Mouse (Mus musculus): ENCODE data around the gene Mgat5b. TPM values are rescaled to one million over a fixed set of nuclear protein-coding genes. Genes with fewer than 3 reads are reported as not detected.

The Mgat5b gene
- polyA plus RNA-seq, 1 experiment, result not detected

DNA sequence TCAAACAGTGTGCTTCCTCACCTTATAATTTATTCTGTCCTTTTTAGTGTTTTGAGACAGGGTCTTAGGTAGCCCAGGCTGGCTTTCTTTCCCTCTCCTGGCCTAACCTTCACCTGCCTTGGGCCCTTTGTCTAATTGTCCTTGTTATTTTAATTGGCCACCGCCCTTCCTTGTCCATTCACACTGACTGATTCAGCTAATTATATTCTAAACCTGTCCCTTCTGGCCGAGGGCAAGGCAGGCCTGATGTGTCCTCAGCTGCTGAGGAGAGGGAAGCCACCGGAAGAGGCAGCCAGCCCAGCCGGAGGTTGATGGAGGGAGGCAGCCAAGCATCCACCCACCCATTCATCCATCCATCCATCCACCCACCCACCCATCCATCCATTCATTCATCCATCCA lies 52.2 kb downstream of the Mgat5b start:
- H3K4me1 ChIP-seq (ENCODE audit: control insufficient read depth, insufficient read depth, low read length), result no peaks in the 10 kb centered on the region
- no peak overlapping the region for H3K4me3 ChIP-seq (ENCODE audit: insufficient read depth, low read length)
- no peak for TF ChIP-seq POLR2A (IDR thresholded peaks at IDR 0.05; ENCODE audit: borderline replicate concordance, low read depth, low read length)
- TF ChIP-seq CTCF (IDR thresholded peaks at IDR 0.05; ENCODE audit: low read depth, low read length), result no peak
- no peak overlapping the region for H3K27ac ChIP-seq (ENCODE audit: insufficient read depth, low read depth, low read length)

GRCm38 (mm10) chr11:116972828-116973227 lies 54.2 kb downstream of the Mgat5b start:
- H3K4me3 ChIP-seq (ENCODE audit: insufficient read depth, low read length), result no peak overlapping the region
- TF ChIP-seq CTCF (IDR thresholded peaks at IDR 0.05; ENCODE audit: low read depth, low read length) (no peak), POLR2A (IDR thresholded peaks at IDR 0.05; ENCODE audit: borderline replicate concordance, low read depth, low read length) (no peak)
- H3K27ac ChIP-seq (ENCODE audit: insufficient read depth, low read depth, low read length), result no peak overlapping the region
- H3K4me1 ChIP-seq (ENCODE audit: control insufficient read depth, insufficient read depth, low read length), result no peaks in the 10 kb centered on the region

DNA sequence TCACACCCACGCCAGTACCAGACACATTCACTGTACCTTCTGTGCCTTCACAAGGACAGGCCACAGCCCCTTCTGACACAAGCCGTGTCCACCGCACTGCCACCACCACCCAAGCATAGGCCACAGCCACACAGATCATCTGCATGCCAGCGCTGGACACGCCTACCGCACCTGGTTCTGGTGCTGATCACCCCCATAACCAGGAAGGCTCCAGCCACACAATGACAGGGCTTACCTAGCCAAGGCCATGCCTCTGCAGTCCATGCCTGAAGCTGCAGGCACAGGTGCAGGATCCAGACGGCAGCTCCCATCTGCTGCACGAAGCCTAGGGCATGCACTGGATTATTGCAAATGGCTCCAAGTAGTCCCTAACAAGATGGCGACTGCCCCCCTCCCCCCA lies 54.8 kb downstream of the Mgat5b start:
- Histone ChIP-seq H3K27ac (ENCODE audit: insufficient read depth, low read depth, low read length) (no peak overlapping the region), H3K4me1 (ENCODE audit: control insufficient read depth, insufficient read depth, low read length) (no peaks in the 10 kb centered on the region), H3K4me3 (ENCODE audit: insufficient read depth, low read length) (no peak overlapping the region)
- TF ChIP-seq CTCF (IDR thresholded peaks at IDR 0.05; ENCODE audit: low read depth, low read length) (no peak), POLR2A (IDR thresholded peaks at IDR 0.05; ENCODE audit: borderline replicate concordance, low read depth, low read length) (no peak)

- no peak for TF ChIP-seq CTCF (IDR thresholded peaks at IDR 0.05; ENCODE audit: low read depth, low read length)
- no peak for TF ChIP-seq POLR2A (IDR thresholded peaks at IDR 0.05; ENCODE audit: borderline replicate concordance, low read depth, low read length)
- no peak overlapping the region for H3K27ac ChIP-seq (ENCODE audit: insufficient read depth, low read depth, low read length)
- no peaks in the 10 kb centered on the region for H3K4me1 ChIP-seq (ENCODE audit: control insufficient read depth, insufficient read depth, low read length)
- H3K4me3 ChIP-seq (ENCODE audit: insufficient read depth, low read length), result no peak overlapping the region
These were observed 55.7 kb downstream of the Mgat5b start for GRCm38 (mm10) chr11:116974341-116974740.

DNA sequence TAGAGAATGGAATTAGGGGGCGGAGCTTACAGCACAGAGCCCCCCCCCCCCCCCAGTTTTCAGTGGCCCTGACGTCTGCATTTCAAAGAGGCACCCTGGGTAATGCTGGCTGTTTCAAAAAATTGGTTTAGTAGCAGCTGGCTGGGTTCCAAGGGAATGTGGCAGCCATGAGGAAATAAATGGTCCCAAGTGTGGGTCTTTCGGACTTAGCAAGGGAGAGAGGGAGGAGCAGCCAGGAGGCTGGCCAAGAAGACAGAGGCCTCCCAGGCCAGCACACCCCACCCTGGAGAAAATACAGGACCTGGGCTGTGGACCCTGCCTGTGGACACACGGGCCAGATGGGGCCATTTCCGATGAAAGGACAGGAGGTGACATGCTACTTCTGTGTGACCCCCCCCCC lies 61.6 kb downstream of the Mgat5b start:
- H3K4me1 ChIP-seq (ENCODE audit: control insufficient read depth, insufficient read depth, low read length), result no peaks in the 10 kb centered on the region; the same call in 1 of the 2 replicates
- TF ChIP-seq POLR2A (IDR thresholded peaks at IDR 0.05; ENCODE audit: borderline replicate concordance, low read depth, low read length), result no peak
- TF ChIP-seq CTCF (IDR thresholded peaks at IDR 0.05; ENCODE audit: low read depth, low read length), result no peak
- no peak overlapping the region for H3K4me3 ChIP-seq (ENCODE audit: insufficient read depth, low read length)
- no peak overlapping the region for H3K27ac ChIP-seq (ENCODE audit: insufficient read depth, low read depth, low read length)

DNA sequence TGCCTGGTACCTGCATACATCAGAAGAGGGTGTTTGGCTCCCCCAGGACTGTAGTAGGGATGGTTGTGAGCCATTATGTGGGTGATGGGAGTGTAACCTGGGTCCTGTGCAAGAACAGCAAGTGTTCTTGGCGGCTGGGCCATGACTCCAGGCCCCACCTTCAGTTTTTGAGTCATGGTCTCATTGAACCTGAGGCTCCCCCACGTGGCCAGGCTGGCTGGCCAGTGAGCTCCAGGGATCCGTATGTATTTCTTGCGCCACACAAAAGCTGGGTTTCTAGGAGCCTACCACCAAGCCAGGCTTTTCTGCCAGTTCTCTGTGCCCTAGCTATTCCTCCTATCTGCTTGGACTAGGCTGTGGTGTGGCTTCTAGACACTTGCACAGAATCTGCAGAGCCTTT lies 63.9 kb downstream of the Mgat5b start:
- TF ChIP-seq POLR2A (IDR thresholded peaks at IDR 0.05; ENCODE audit: borderline replicate concordance, low read depth, low read length), result no peak
- no peak for TF ChIP-seq CTCF (IDR thresholded peaks at IDR 0.05; ENCODE audit: low read depth, low read length)
- peaks cover 11% of the 10 kb centered on the region for H3K4me1 ChIP-seq (ENCODE audit: control insufficient read depth, insufficient read depth, low read length)
- H3K4me3 ChIP-seq (ENCODE audit: insufficient read depth, low read length), result no peak overlapping the region
- H3K27ac ChIP-seq (ENCODE audit: insufficient read depth, low read depth, low read length), result no peak overlapping the region

GRCm38 (mm10) chr11:116985504-116986385 lies 67.1 kb downstream of the Mgat5b start:
- TF ChIP-seq CTCF (IDR thresholded peaks at IDR 0.05; ENCODE audit: low read depth, low read length) (no peak), POLR2A (IDR thresholded peaks at IDR 0.05; ENCODE audit: borderline replicate concordance, low read depth, low read length) (no peak)
- H3K4me3 ChIP-seq (ENCODE audit: insufficient read depth, low read length), result no peak overlapping the region
- H3K27ac ChIP-seq (ENCODE audit: insufficient read depth, low read depth, low read length), result no peak overlapping the region
- H3K4me1 ChIP-seq (ENCODE audit: control insufficient read depth, insufficient read depth, low read length), result peaks cover 11% of the 10 kb centered on the region

DNA sequence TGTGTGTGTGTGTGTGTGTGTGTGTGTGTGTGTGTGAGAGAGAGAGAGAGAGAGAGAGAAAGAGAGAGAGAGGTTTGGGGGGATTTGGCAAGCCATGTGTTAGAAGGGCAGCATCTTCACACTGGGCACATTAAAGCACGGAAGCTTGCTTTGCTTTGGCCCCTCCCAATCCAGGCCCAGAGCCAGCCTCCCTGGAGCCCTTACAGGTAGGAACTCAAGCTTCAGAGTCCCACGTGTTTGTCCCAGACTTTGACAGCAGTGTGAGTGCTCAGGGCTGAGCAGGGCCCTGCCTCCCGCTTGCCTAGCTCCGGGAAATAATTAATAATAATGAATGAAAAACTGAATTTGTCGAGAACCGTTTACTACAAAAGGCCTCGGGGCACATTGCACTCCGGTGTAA lies 69.5 kb downstream of the Mgat5b start:
- peaks cover 14% of the 10 kb centered on the region for H3K4me1 ChIP-seq (ENCODE audit: control insufficient read depth, insufficient read depth, low read length)
- no peak overlapping the region for H3K27ac ChIP-seq (ENCODE audit: insufficient read depth, low read depth, low read length)
- TF ChIP-seq CTCF (IDR thresholded peaks at IDR 0.05; ENCODE audit: low read depth, low read length), result no peak
- TF ChIP-seq POLR2A (IDR thresholded peaks at IDR 0.05; ENCODE audit: borderline replicate concordance, low read depth, low read length), result no peak
- no peak overlapping the region for H3K4me3 ChIP-seq (ENCODE audit: insufficient read depth, low read length)

DNA sequence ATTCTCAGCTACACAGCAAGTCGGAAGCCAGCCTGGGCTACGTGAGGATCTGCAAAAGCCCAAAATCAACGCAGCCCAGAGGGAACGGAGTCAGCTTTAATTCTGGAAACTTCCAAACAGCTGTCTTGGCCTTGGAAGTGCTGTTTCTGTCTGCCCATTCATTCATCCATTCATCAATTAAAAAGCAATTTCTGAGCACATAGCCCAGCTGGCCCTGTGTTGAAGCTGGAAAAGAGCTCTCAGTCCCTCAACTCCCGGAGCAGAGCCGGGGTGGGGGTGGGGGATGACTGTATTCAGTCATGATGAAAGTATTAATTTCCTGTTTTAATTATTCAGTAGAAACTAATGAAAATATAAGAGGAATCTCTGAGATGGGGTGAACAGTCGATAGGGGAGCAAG lies 71.6 kb downstream of the Mgat5b start:
- no peak overlapping the region for H3K4me3 ChIP-seq (ENCODE audit: insufficient read depth, low read length)
- H3K27ac ChIP-seq (ENCODE audit: insufficient read depth, low read depth, low read length), result no peak overlapping the region
- TF ChIP-seq CTCF (IDR thresholded peaks at IDR 0.05; ENCODE audit: low read depth, low read length) (no peak), POLR2A (IDR thresholded peaks at IDR 0.05; ENCODE audit: borderline replicate concordance, low read depth, low read length) (no peak)

GRCm38 (mm10) chr11:116991410-116991809 lies 72.7 kb downstream of the Mgat5b start:
- Histone ChIP-seq H3K4me1 (ENCODE audit: control insufficient read depth, insufficient read depth, low read length) (peaks cover 4% of the 10 kb centered on the region), H3K27ac (ENCODE audit: insufficient read depth, low read depth, low read length) (no peak overlapping the region), H3K4me3 (ENCODE audit: insufficient read depth, low read length) (no peak overlapping the region)
- TF ChIP-seq CTCF (IDR thresholded peaks at IDR 0.05; ENCODE audit: low read depth, low read length) (no peak), POLR2A (IDR thresholded peaks at IDR 0.05; ENCODE audit: borderline replicate concordance, low read depth, low read length) (no peak)

More for the DNA sequence above, 71.6 kb downstream of the Mgat5b start:
- peaks cover 14% of the 10 kb centered on the region for H3K4me1 ChIP-seq (ENCODE audit: control insufficient read depth, insufficient read depth, low read length)
